Mouse (Mus musculus) thymus, postnatal 14 days (tissue): Measurements from ENCODE around the gene Renbp.

ENCODE experiments used
- DNase-seq: peaks from one replicate; pipeline ENCODE4 v3.0.0; 2021

The Renbp gene

DNA sequence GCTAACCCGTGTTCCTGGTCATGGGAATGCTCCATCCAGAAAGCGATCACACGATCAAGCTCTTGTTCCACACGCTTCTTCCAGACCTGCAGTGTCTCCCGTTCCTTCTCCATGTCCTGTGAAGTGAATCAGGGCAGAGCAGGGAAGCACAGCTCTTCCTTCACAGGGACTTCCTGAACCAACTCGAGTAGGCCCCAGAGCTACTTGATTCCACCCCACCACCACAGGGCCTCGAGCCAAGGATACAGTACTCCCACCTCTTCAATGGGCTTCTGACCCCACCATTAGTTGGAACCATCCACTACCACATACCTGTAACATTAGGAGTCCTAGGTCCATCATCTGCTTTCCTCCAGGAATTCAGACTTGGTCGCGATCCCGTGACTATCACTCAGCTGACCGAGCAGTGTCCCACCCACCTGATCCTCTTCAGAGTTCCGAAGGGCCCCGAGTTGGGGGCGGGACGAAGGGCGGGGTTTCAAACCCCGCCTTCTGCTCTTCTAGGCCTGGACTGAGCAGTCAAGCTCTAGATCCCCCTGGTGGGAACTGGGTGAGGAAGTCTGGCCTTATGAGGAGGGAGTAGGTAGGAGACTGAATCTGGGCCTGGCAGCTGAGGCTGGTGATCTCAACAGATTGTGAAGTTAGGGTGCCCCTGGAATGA, at the start of gene Renbp:
Gene Renbp, minus strand, starts transcription at position 449 of the 661 bp plus-strand sequence.
- DNase-seq = peak; percentile 67

DNA sequence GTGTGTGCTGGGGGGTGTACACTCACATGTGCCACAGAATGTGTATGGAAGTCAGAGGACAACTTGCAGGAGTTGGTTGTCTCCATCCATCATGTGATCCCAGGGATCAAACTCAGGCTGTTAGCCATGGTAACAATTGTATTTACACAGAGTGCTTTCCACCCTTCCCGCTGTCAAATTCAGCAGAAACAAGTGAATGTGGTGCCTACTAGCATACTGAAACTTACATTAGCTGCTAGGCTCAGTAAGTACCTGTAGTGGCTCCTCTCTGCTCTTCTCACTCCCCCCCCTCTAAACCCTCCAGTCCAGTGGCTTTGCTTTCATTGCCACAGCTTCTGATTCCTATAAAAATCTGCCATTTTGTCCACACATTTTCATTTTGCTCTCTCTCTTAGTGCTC, 47.1 kb upstream of the Renbp start:
- no peak for DNase-seq

DNA sequence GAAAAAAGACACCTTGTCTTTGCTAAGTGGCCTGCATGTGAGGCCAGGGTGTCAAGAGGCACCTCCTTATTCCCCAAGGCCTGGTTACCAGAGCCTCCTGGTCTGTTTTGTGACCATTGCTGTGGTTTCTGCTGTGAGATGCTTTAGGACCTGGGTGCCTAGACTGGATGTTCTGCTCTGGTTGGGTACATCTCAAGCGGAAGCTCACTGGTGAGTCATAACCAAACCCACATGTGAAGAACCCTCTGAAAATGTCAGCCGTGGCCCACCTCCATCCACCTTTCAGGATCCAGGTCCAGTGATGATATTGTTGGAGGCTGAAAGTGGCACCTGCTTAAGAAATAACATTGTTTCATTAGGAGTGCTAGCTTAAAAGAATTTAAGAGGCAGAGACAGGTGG, 45.6 kb upstream of the Renbp start:
- DNase-seq = no peak

DNA sequence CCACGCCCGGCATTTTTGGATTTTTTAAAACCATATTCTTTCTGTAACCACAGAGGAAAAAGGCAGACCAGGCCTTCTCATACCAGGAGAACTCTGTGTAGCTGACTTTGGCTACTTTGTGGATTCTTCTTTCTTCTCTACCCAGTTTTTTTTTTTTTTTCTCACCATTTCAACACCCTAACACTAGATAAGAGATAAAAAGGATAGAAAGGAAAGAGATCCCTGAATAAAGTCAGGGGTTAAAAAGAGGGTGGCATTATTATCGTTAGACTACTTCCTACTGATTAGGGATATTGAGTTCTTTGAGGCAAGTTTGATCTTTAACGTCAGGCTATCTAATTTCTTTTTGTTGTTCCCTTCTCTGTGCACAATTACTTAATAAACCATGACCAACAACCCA, 42.1 kb upstream of the Renbp start:
- no peak for DNase-seq

DNA sequence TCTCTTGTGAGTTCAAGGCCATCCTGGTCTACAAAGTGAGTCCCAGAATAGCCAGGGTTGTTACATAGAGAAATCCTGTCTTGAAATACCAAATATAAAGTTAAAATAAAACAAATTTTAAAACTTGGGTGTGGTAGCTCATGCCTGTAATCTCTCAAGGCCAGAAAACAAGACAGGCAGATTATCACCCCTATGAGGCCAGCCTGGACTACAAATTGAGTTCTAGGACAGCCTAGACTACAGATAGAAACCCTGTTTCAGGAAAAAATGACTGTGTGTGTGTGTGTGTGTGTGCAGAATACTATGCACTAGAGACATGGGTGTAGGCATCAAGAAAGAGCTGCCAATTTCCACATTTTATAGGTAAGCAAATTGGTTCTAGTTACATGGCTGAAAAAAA, 40.1 kb upstream of the Renbp start:
- no peak for DNase-seq

DNA sequence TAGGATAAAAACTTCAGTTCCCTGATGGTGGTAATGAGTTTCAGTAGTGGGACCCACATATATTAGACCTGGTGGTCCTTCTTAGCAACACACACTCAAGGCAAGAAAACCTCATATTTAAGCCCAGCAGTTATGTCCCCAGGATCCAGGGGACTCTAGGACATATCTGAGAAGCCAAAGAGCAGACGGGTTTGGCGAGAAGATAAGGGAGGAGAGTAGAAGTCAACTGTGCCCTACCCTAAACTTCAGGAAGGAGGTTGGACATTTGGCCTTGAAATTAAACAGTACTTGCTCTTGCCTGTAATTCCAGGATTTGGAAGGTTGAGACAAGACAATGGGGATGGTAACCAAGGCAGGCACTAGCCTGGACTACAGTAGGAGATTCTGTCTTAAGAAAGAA, 39.1 kb upstream of the Renbp start:
- DNase-seq = no peak

DNA sequence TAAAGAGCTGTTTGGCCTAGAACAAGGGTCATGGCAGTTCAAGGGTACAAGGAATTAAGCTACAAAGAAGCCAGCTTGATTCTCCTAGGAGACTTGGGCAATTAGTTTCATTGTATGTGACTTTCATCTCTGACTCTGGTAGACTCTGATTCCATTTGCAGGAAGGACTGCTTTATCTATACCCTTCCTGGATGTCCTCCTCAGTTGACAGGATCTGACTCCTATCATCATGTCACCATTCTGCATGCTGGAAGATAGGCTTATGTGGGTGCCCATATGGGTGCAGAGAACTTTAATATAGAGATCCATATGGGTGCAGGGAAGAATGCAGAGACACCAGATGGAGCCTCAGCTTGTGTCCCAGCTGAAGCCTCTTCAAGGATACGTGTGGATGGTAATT, 38.5 kb upstream of the Renbp start:
- DNase-seq = no peak

DNA sequence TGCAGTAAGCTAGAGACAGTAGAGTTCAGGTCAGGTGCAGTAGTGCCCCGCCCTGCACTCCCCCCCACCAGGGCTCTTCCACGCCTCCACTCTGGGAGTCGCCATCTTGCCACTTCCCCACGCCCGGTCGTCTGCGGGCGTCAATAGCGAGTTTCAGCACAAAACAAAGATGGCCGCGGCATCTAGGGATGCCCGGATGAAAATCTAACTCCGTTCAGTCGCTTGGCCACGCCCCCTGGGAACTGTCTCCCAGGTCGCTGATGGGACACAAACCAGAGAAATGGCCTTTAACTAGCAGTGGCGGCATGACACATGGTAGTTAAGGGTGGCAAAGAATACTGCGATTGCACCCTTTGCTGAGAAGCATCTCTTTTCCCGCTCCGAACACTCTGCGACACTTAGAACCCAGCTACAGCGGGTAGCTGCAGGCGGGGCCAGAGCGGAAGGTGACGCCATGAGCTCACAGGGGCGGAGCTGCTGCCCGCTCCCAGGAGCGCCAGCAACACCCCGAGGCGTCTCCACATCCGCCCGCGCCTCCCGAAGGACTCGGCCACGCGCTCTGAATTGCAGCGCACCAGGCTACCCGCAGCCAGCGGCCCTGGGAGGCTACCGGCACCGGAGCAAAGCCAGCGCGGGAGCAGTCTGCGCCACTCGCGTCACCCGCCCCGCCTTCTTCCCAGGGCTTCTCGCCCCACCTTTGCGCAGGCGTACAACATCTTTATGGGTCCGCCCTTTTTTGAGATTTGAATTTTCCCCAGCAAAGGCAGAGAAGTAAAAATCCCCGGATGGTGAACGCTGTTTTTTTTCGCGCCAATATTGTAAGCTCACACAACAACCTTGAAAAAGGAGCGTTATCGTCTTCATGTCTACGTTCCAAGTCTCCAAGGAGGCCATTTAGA, 36.8 kb upstream of the Renbp start:
- DNase-seq = peak; percentile 85

DNA sequence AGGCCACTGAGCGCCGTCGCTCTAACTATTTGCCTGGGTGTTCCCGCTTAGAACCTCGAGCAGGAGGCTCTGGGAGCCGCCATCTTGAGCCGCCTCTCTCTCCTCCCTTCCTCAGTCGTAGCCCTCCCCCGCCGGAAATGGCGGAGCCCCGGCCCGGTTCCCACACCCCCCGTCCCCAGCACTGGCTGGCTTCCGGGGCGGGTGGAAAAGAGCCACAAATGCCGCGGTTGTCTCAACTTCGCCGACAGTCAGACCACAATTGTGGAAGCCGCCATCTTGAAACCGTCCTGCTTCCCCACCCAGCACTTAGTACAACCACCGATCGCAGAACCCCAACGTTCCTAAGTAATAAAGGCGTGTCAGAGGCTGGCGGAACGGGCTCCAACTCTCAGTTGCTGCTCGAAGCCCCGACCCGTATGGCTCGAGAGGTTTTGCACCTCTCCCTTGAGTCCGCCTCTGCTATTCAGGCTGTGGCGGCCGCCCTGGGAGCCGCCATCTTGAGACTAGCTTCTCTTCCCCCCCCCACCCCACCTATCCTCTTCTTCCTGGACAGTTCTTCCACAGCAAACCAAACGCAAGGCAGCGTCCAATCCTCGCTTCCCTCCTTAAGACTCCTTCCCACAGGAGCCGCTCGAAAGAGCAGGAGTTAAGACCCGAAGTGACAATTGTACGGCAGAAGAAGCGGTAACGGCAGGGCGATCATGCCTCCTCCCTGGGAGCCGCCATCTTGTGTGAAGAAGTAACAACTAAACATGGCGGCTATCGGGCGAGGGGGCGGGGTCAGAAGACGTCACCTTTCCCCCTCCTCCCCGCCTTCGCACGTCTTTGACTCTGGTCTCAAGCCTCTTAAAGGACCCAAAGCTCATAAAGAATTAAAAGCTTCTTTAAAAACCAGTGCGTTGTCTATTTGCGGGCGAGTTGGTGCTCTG, 35.9 kb upstream of the Renbp start, which contains the start of gene Hcfc1:
Gene Hcfc1, minus strand, starts transcription at position 110 of the 929 bp plus-strand sequence.
- peak; percentile 90 for DNase-seq

DNA sequence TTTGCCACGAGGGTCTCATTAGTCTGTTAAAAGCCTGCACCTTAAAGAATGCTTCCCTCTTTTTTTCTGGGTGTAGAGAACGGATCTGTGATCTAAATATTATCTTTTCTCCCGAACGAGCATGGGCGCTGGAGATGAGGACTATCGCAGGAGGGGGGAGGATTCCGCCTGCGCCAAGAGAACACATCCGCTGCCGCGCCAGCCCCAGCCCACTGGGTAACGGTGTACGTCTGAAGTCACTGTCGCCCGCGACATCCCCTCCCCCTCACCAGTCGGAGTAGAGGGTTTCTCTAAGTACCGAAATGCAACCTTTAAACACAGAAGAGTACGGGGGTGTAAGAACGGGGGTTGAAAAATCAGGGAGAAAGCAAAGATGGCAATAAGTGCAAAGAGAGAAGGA, 34.7 kb upstream of the Renbp start:
- peak; percentile 83 for DNase-seq

DNA sequence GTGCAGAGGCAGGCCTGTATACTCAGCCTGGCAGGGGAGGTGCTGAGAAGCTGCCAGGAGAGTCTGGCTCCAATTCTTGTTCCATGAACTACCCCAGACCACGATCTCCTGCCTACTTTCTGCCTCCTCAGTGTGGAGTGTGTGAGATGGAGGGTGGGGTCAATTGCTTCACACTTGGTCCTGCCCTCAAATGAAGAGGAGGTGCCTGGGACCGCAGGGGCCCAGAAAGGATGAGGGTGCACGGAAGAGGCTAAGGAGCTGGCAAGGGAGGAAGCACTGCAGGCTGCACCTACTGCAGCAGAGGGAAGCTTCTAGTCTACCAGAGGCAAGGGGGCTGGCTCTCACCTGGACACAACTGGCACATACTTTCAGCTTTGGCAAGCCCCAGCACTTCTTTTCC, 33.7 kb upstream of the Renbp start:
- peak; percentile 45 for DNase-seq

DNA sequence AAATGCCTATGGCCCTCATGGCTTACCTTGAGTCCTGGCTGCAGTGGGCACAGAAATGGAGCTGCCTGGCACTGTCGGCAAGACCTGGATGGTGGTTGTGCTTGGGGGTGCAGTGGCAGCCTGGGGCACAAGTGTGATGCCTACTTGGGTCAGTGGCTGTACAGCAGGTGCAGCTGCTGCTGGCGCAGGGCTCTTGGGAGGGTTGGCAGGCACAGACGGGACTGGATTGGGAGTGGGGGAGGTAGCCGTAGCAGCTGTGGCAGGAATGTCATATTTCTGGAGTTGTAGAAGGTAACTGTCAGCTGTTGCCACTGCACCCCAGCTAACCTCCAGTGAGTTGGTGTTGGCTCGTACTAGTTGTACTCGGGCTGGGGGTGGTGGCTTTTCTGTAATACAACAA, 24.3 kb upstream of the Renbp start:
- no peak for DNase-seq

DNA sequence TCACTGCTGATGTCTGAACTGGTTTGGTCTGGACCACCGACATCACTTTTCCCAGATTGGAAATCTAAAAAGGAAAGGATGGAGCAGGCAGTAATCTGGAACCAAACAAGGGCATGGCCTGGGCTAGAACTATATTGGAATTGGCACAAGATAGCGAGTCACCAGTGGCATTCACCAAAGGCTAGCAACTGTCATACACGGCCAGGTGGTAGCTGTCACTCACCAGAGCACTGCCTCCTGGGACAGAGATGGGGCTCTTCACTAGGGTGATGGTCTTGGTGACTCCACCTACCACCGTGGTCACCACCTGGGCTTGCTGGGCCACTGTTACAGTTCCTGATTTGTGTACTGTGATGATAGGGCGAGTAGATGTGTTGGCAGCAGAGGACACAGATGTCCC, 22.0 kb upstream of the Renbp start:
- DNase-seq = no peak

DNA sequence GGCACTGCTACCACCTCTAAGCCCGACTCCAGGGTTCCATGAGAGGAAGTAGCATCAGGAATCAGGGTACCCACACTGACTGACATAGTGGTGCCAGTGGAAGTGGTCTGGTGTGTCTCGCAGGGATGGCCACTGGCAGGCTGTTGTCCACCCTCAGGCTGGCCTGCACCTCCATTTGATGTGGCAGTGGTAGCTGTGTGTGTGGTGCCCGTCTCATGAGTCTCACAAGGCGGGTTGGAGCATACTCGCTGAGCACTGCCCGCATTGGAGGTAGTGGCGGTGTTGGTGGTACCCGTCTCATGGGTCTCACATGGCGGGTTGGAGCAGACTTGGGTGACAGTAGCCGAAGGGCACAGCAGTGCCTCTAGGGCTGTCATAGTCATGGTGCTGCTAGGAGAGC, 18.7 kb upstream of the Renbp start:
- DNase-seq = no peak

DNA sequence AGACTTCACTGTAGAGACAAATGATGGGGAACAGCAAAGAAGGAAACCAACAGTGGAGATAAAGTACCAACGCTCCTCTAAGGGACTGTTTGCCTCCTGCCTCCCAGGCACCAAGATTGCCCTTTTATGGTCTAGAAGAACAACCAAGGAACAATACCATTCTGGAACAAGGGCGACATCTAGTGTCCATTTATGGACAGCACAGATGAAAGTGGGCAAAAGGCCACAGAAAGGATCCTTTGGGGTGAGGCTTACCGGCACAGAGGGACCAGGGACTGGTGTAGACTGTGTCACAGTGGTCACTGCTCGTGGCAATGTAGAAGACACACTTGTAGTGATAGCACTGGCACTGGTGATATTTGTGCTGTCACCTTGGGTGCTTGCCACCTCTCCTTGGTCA, 18.0 kb upstream of the Renbp start:
- peak; percentile 54 for DNase-seq

DNA sequence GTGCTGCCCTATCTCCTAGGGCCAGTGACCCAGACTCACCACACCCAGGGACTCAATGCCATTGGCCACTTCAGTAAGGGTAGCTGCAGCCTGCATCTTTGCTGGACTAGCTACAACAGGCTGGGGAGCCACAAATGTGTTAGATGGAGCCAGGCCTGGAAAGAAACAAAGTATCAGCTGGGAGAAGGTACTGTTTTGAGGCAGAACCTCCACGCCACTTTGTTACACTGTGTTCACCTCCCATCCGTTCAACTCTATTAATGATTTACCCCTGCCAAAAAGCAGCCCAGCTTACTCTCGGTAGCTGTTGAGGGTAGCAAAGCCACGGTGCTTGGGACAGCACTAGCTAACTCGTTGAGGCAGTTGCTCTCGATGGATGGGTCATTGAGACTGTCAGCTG, 16.2 kb upstream of the Renbp start:
- DNase-seq = no peak

DNA sequence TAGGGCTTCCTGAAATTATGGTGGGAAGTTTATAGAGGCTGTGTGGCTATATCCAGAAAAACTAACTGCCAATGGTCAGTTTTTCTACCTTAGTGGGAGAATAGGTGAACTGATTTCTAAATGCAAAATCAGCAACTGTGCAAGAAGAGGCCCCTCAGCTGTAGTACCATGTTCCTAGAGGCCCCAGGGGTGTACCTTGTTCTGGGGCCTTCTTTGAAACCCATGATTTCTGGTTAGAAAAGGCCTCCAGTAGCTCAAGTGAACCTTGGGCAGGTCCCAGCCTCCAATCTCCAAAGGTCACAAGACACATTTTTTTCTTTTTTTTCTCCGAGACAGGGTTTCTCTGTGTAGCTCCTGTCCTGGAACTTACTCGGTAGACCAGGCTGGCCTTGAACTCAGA, 11.6 kb upstream of the Renbp start:
- no peak for DNase-seq

DNA sequence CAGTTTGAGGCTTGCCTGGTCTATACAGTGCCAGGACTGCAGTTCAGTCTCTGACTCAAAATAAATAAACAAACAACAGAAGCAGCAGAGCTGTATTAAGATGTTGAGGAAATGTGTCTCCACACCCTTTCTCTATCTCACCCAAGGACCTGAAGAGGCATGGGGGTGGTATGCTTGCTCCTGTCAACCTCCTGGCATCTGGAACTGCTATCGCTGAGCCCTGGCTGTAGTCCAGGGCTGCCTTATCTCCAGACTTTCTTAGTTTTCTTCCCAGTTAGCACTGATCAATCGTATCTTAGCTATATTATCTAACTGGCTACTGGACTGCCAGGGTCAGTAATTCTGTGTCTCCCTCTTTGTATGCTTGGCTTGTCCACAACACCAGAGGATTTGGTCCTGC, 11.2 kb upstream of the Renbp start:
- no peak for DNase-seq

DNA sequence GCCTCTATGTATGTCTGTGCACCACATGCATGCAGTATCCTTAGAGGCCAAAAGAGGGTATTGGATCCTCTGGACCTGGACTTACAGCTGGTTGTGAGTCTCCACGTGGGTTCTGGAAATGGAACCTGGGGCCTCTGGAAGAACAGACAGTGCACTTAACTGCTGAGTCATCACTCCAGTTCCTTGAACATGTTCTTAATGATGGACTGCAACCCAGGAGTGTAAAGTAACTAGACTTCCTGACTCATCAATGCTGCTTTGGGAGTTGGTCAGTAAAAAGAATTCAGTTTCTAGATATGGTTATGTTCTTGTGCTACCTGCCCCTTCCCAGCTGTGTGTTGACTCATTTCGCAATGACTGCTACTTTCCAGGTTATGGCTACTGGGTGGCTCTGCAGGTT, 1.2 kb upstream of the Renbp start:
- DNase-seq = no peak

DNA sequence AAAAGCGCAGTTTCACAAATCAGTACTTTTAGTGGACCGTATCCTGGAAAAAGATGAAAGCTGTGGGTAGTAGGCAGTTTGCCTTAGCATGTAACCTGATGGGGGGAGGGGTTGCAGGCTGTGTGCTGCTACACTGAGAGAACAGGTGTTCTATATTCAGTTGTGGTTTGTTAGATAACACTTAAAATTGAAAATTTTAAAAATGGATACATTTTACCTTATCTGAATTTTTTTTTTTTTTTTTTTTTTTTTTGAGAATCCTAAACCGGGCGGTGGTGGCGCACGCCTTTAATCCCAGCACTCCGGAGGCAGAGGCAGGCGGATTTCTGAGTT, 8.1 kb downstream of the Renbp start:
- peak; percentile 61 for DNase-seq

DNA sequence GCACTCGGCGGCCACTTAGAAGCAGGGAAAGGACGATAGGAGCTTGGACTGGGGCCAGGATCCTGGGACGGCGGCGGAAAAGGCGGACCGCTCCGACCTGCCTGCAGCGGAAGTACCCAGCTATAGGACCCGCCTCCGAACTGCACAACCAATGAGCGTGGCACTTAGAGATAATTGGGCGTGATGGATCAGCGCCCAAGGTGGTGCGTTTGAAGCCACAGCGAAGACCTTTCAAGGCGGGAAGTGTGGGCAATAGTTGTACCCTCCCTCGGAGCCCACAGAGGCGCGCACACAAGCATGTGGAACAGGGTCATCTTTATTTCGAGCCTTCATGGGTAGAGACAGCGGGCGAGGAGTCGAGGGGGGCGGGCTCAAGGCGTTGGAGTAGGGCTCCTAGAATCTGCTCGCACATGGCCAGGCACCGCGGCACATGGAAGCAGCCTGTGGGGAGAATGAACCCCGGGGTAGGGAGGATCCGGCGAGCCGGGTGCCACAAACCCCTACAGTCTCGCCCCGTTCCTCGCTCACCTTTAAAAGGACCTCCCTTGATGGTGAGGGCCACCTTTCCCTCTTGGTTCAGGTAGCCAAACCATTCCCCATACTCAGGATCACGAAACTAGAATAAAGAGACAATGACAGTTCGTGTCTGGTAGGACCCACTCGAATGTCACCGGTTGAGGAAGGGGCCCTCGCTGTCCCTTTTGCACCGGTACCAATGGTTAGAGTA, 8.7 kb downstream of the Renbp start, which contains the start of the genes Arhgap4 and Naa10:
Gene Arhgap4, minus strand, starts transcription at position 48 of the 727 bp plus-strand sequence.
Gene Naa10, minus strand, starts transcription at position 122 of the 727 bp plus-strand sequence.
- DNase-seq = peak; percentile 82

DNA sequence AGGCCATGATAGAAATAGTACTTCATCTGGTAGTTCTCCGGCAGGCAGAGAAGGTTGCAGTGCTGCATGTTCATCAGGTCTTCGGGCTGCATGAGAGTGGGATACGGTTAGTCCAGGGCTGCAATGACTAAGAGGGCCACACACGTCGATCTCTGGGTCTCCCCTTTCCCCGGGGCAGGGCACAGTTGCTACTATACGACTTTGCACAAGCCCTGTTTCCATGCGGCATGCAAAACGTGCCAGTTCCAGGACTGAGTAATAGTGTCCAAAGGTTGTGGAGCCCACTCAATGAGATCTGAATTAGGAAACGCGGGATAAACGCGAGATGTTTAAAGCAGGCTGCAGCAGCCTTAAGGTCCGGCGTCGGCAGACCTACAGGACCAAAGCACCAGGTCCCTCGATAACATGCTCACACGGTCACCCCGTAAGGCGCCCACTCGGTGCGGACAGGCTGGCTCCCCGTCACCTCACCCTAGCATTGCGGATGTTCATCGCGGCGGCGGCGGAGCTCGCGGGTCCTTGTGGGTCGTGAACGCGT, 9.3 kb downstream of the Renbp start:
- no peak for DNase-seq
